Mouse (Mus musculus) liver, embryonic 16.5 days (tissue): Measurements from ENCODE around the gene E030018B13Rik. TPM values are rescaled to one million over a fixed set of nuclear protein-coding genes. Genes with fewer than 3 reads are reported as not detected.

Experiments
- ATAC-seq: fragments of 200-750 bp; cut with Nextera tagmentation; 2 replicates; pipeline ENCODE4 v1.8.0; 2017; ENCODE audit warnings: low read depth, mild to moderate bottlenecking, moderate number of reproducible peaks, moderate library complexity
- H3K27ac ChIP-seq: fragments of 300-500 bp; sonication (generic); 2 replicates; pipeline ENCODE4 v1.5.1; 2014; ENCODE audit warnings: mild to moderate bottlenecking, low read length
- H3K27me3 ChIP-seq: fragments of 300-500 bp; sonication (generic); 2 replicates; pipeline ENCODE4 v1.6.1; 2014; ENCODE audit warnings: low read depth, low read length, mixed read lengths; ENCODE audit not compliant: control insufficient read depth, insufficient read depth
- H3K36me3 ChIP-seq: fragments of 300-500 bp; sonication (generic); 2 replicates; pipeline ENCODE4 v1.6.1; 2014; ENCODE audit warnings: mild to moderate bottlenecking; ENCODE audit not compliant: control insufficient read depth, insufficient read depth
- H3K4me1 ChIP-seq: fragments of 300-500 bp; sonication (generic); 2 replicates; pipeline ENCODE4 v1.6.1; 2014; ENCODE audit warnings: low read depth, low read length, mixed read lengths; ENCODE audit not compliant: control insufficient read depth
- H3K4me2 ChIP-seq: fragments of 300-500 bp; sonication (generic); 2 replicates; pipeline ENCODE4 v1.6.1; 2014; ENCODE audit warnings: low read depth, low read length, mixed read lengths
- H3K4me3 ChIP-seq: fragments of 300-500 bp; sonication (generic); 2 replicates; pipeline ENCODE4 v1.5.1; 2014; ENCODE audit warnings: low read depth, mild to moderate bottlenecking, low read length
- H3K9ac ChIP-seq: fragments of 300-500 bp; sonication (generic); 2 replicates; pipeline ENCODE4 v1.6.1; 2014; ENCODE audit warnings: low read depth, low read length
- H3K9me3 ChIP-seq: fragments of 300-500 bp; sonication (generic); replicated peaks from 2 replicates; pipeline ENCODE4 v1.6.1; 2016; ENCODE audit warnings: low read length; ENCODE audit not compliant: control insufficient read depth
- WGBS: fragments of 180-500 bp; shearing (Covaris S2); extraction: QIAGEN DNeasy Blood & Tissue Kit; methylation state at CpG from one replicate; pipeline ENCODE4 v1.1.7; 2014; ENCODE audit not compliant: insufficient replicate concordance; 5-methylcytosine and 5-hydroxymethylcytosine counted together
- polyA plus RNA-seq: library from polyadenylated mRNA; unstranded; fragments of >200 nt; fragmentation: Nextera tagmentation; extraction: Ambion mirVana; gene quantifications from 2 replicates; pipeline ENCODE4 v1.2.1, GENCODE M21; 2015

The E030018B13Rik gene
- polyA plus RNA-seq, 1 experiment from 2014 or later = not detected

- H3K4me1 ChIP-seq = peaks cover 39% of the 10 kb centered on the region
Measured at GRCm38 (mm10) chr7:63894662-63895061, 22.0 kb upstream of the E030018B13Rik start.

GRCm38 (mm10) chr7:63895223-63895622, 21.4 kb upstream of the E030018B13Rik start:
- no peak overlapping the region for H3K9ac ChIP-seq
- H3K4me2 ChIP-seq = no peak overlapping the region
- H3K4me1 ChIP-seq = peaks cover 39% of the 10 kb centered on the region
- H3K27me3 ChIP-seq = no peaks in the 10 kb centered on the region; the same call in 1 of the 2 replicates
- H3K4me3 ChIP-seq = no peak overlapping the region
- no peak for ATAC-seq
- H3K27ac ChIP-seq = no peak overlapping the region
- H3K36me3 ChIP-seq = peaks cover 3% of the 10 kb centered on the region; the same call in 1 of the 2 replicates
- H3K9me3 ChIP-seq = no peaks in the 10 kb centered on the region
- 65% methylated on average over 3 of the region's 3 CpGs for WGBS

More at GRCm38 (mm10) chr7:63894662-63895061, 22.0 kb upstream of the E030018B13Rik start:
- H3K4me2 ChIP-seq = no peak overlapping the region
- H3K27ac ChIP-seq = no peak overlapping the region
- WGBS = 46% methylated on average over 4 of the region's 4 CpGs
- H3K27me3 ChIP-seq = no peaks in the 10 kb centered on the region; the same call in 1 of the 2 replicates
- ATAC-seq = no peak
- H3K9me3 ChIP-seq = no peaks in the 10 kb centered on the region
- no peak overlapping the region for H3K9ac ChIP-seq
- no peak overlapping the region for H3K4me3 ChIP-seq
- H3K36me3 ChIP-seq = peaks cover 6% of the 10 kb centered on the region; the same call in 1 of the 2 replicates

GRCm38 (mm10) chr7:63896276-63896967, 20.2 kb upstream of the E030018B13Rik start:
- peaks cover under 1% of the 10 kb centered on the region; the same call in 1 of the 2 replicates for H3K36me3 ChIP-seq
- ATAC-seq = no peak
- H3K27ac ChIP-seq = peak overlapping the region; percentile 89
- peak overlapping the region; percentile 68 for H3K9ac ChIP-seq
- H3K4me1 ChIP-seq = peaks cover 39% of the 10 kb centered on the region
- peak overlapping the region; percentile 44 for H3K4me3 ChIP-seq
- no peaks in the 10 kb centered on the region; the same call in 1 of the 2 replicates for H3K27me3 ChIP-seq
- H3K9me3 ChIP-seq = no peaks in the 10 kb centered on the region
- 16% methylated on average over 16 of the region's 17 CpGs for WGBS
- peak overlapping the region; percentile 73 for H3K4me2 ChIP-seq

GRCm38 (mm10) chr7:63896968-63897468, 19.6 kb upstream of the E030018B13Rik start:
- Histone ChIP-seq H3K9ac (peak overlapping the region; percentile 68), H3K27ac (peak overlapping the region; percentile 89), H3K9me3 (no peaks in the 10 kb centered on the region), H3K27me3 (no peaks in the 10 kb centered on the region; the same call in 1 of the 2 replicates), H3K4me3 (peak overlapping the region; percentile 44), H3K36me3 (no peaks in the 10 kb centered on the region), H3K4me1 (peaks cover 41% of the 10 kb centered on the region), H3K4me2 (peak overlapping the region; percentile 73)
- WGBS = 0% methylated on average over 22 of the region's 22 CpGs
- ATAC-seq = peak; percentile 94

GRCm38 (mm10) chr7:63897655-63898054, 19.0 kb upstream of the E030018B13Rik start:
- Histone ChIP-seq H3K4me1 (peaks cover 42% of the 10 kb centered on the region), H3K27ac (peak overlapping the region; percentile 89), H3K27me3 (no peaks in the 10 kb centered on the region; the same call in 1 of the 2 replicates), H3K4me3 (peak overlapping the region; percentile 44), H3K4me2 (peak overlapping the region; percentile 73), H3K9me3 (no peaks in the 10 kb centered on the region), H3K36me3 (no peaks in the 10 kb centered on the region), H3K9ac (peak overlapping the region; percentile 68)
- no peak for ATAC-seq
- WGBS = 26% methylated on average over 3 of the region's 3 CpGs

GRCm38 (mm10) chr7:63898201-63898600, 18.5 kb upstream of the E030018B13Rik start:
- Histone ChIP-seq H3K9ac (no peak overlapping the region), H3K27me3 (no peaks in the 10 kb centered on the region; the same call in 1 of the 2 replicates), H3K9me3 (no peaks in the 10 kb centered on the region), H3K4me1 (peaks cover 48% of the 10 kb centered on the region), H3K4me3 (no peak overlapping the region), H3K27ac (no peak overlapping the region; the same call in 1 of the 2 replicates), H3K4me2 (no peak overlapping the region), H3K36me3 (no peaks in the 10 kb centered on the region)
- WGBS = 86% methylated on average over 6 of the region's 6 CpGs
- ATAC-seq = no peak

GRCm38 (mm10) chr7:63899925-63900324, 16.7 kb upstream of the E030018B13Rik start:
- Histone ChIP-seq H3K27ac (no peak overlapping the region), H3K9ac (no peak overlapping the region), H3K4me2 (no peak overlapping the region), H3K9me3 (no peaks in the 10 kb centered on the region), H3K27me3 (no peaks in the 10 kb centered on the region; the same call in 1 of the 2 replicates), H3K36me3 (no peaks in the 10 kb centered on the region), H3K4me1 (peaks cover 59% of the 10 kb centered on the region), H3K4me3 (no peak overlapping the region)
- no peak for ATAC-seq
- 79% methylated on average over 8 of the region's 8 CpGs for whole genome bisulfite sequencing

- no peaks in the 10 kb centered on the region for H3K9me3 ChIP-seq
- H3K27me3 ChIP-seq = no peaks in the 10 kb centered on the region; the same call in 1 of the 2 replicates
- H3K4me3 ChIP-seq = no peak overlapping the region
- WGBS = 69% methylated on average over 2 of the region's 2 CpGs
- peaks cover 59% of the 10 kb centered on the region for H3K4me1 ChIP-seq
- ATAC-seq = no peak
- H3K9ac ChIP-seq = no peak overlapping the region
- no peak overlapping the region for H3K4me2 ChIP-seq
- H3K36me3 ChIP-seq = no peaks in the 10 kb centered on the region
- no peak overlapping the region for H3K27ac ChIP-seq
Measured at GRCm38 (mm10) chr7:63900411-63900810, 16.2 kb upstream of the E030018B13Rik start.

- Histone ChIP-seq H3K9ac (no peak overlapping the region), H3K9me3 (no peaks in the 10 kb centered on the region), H3K4me3 (no peak overlapping the region), H3K36me3 (no peaks in the 10 kb centered on the region), H3K27me3 (no peaks in the 10 kb centered on the region; the same call in 1 of the 2 replicates), H3K27ac (no peak overlapping the region), H3K4me1 (peaks cover 59% of the 10 kb centered on the region), H3K4me2 (no peak overlapping the region)
- ATAC-seq = no peak
- 72% methylated on average over 11 of the region's 11 CpGs for WGBS
Measured at GRCm38 (mm10) chr7:63901346-63901745, 15.3 kb upstream of the E030018B13Rik start.
